ENCODE assay signal across 8 mouse cellular contexts in the genomic region with DNA sequence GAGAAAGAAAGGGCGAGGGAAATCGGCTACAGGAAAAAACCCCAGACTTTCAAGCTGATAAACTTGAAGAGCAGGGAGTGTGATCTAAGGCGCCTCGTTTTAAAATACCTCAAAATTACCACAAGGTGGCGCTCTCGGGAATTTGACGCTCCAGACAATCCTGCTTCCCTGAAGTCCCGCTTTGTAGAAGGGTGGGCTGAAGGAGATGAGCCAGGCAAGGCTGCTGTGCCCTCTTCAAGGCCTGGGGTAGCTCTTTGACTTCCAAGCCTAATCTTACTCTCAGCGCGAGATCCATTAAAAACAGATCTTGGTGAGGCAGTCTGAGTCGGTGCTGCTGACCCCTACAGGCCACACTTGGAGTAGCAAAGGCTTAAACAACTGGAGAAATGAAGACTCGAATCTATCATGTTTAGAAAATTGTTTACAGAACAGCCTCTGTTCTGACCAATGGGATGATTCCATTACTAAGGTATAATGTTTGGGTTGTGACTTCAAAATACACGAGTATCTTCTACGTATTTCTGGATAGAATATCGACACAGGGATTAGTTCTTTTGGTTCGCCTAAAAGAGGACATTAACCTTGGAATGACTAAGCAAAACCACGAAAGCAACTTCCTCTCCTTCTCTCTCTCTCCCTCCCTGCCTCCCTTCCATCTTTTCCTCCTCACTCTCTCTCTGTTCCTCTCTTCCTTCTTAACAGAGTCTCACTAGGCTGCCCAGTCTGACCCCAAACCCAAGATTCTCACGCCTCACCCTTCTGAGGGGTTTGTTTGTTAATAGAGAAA.
DNase-seq lines count a peak whose midpoint lies in the region; ATAC-seq lines count a peak whose summit lies in the region.

No protein-coding gene starts in this region.

- no peak overlapping the region; the same call in 1 of the 2 replicates for H3K27ac ChIP-seq in hindbrain, embryonic 15.5 days (replicated peaks)

- peak overlapping the region; percentile 53 for H3K9ac ChIP-seq in hindbrain, embryonic 15.5 days

- H3K27me3 ChIP-seq in hindbrain, embryonic 15.5 days = no peaks in the 10 kb centered on the region

- DNase-seq in T-cell, adult 2 months (ENCODE audit: low spot score) = peak; percentile 59
- DNase-seq in cerebellum, postnatal 14 days = peak; percentile 62 to 73
- DNase-seq in frontal cortex, postnatal 25 days (ENCODE audit: low spot score in 2 of 2) = peak; percentile 40 to 60
- DNase-seq in layer of hippocampus, postnatal 36 days = peak; percentile 45 to 46
- peak; percentile 78 for DNase-seq in lung, postnatal 36 days
- peak; percentile 90 for DNase-seq in retina, embryonic 14.5 days (ENCODE audit: low spot score)
- peak; percentile 49 to 72 for DNase-seq in thymus, postnatal 36 days

- peak overlapping the region; percentile 40 for H3K4me3 ChIP-seq in hindbrain, embryonic 15.5 days

- H3K36me3 ChIP-seq in hindbrain, embryonic 15.5 days = no peaks in the 10 kb centered on the region

- H3K9me3 ChIP-seq in hindbrain, embryonic 15.5 days = no peaks in the 10 kb centered on the region

- ATAC-seq in hindbrain, embryonic 15.5 days (ENCODE audit: low FRiP score, low read depth) = peak; percentile 92

- WGBS in hindbrain, embryonic 15.5 days = 26% methylated on average over 18 of the region's 18 CpGs

- no peaks in the 10 kb centered on the region for H3K4me1 ChIP-seq in hindbrain, embryonic 15.5 days (replicated peaks)

- peak overlapping the region; percentile 68 for H3K4me2 ChIP-seq in hindbrain, embryonic 15.5 days
